9 mouse cellular contexts compared by ENCODE assay signal in genomic region chr12:67430318-67430950, GRCm38 (mm10).
DNase-seq lines count a peak whose midpoint lies in the region; ATAC-seq and TF ChIP-seq lines count a peak whose summit lies in the region.
"Had no signal": no experiment of that assay in that cellular context is flagged by ENCODE, and none has a peak within 500 bp of the region (broad histone marks: within the 10 kb centered on the region; RNA-seq: fewer than 3 reads in every experiment).

No protein-coding gene starts in this region.

- no peaks in the 10 kb centered on the region for H3K79me2 ChIP-seq in MEL (ENCODE audit: control insufficient read depth, insufficient read depth, low read length, poor library complexity)

- H3K4me2 ChIP-seq in intestine, postnatal 0 days (replicated peaks; ENCODE audit: low read depth): no peak overlapping the region
- H3K4me2 ChIP-seq in intestine, embryonic 16.5 days (ENCODE audit: low read depth, low read length): no peak overlapping the region
- H3K4me2 ChIP-seq: hindbrain, embryonic 15.5 days had no signal

- no peak for ATAC-seq in intestine, postnatal 0 days
- ATAC-seq in intestine, embryonic 16.5 days: no peak

- 57% methylated on average over 6 of the region's 6 CpGs for WGBS in intestine, postnatal 0 days
- WGBS in intestine, embryonic 16.5 days: 53% methylated on average over 6 of the region's 6 CpGs

- no peak for TF ChIP-seq POLR2A in MEL (IDR thresholded peaks at IDR 0.05; ENCODE audit: control insufficient read depth in 1 of 2, insufficient read depth in 1 of 2, low read depth in 1 of 2, low read length in 2 of 2, poor library complexity in 1 of 2)

- H3K4me1 ChIP-seq in intestine, postnatal 0 days (replicated peaks; ENCODE audit: control insufficient read depth, insufficient read depth, low read length): no peaks in the 10 kb centered on the region
- H3K4me1 ChIP-seq in intestine, embryonic 16.5 days (ENCODE audit: control insufficient read depth, insufficient read depth, low read length): no peaks in the 10 kb centered on the region
- H3K4me1 ChIP-seq in MEL (ENCODE audit: control insufficient read depth in 1 of 2, insufficient read depth in 2 of 2, low read length in 2 of 2): no peaks in the 10 kb centered on the region
- H3K4me1 ChIP-seq: hindbrain, embryonic 15.5 days had no signal

- DNase-seq in MEL (ENCODE audit: low read depth, low spot score) (peak; percentile 56), MN1 (ENCODE audit: low spot score) (no peak)
- DNase-seq in embryo, embryonic 10.5 days (ENCODE audit: low spot score): peak; percentile 51
- peak; percentile 11 to 30 for DNase-seq in layer of hippocampus, postnatal 14 days (ENCODE audit: low spot score in 2 of 2)
- DNase-seq in right cerebral cortex, postnatal 25 days: peak; percentile 34
- no peak for DNase-seq in gastrocnemius, adult 2 months

- no peak overlapping the region for H3K9ac ChIP-seq in intestine, postnatal 0 days (ENCODE audit: low read depth, low read length)
- H3K9ac ChIP-seq in intestine, embryonic 16.5 days (ENCODE audit: low read depth, low read length): no peak overlapping the region
- no peak overlapping the region for H3K9ac ChIP-seq in MEL (ENCODE audit: control insufficient read depth, low read depth, low read length, poor library complexity, severe bottlenecking)
- H3K9ac ChIP-seq: hindbrain, embryonic 15.5 days had no signal

- H3K27ac ChIP-seq in intestine, postnatal 0 days (ENCODE audit: low read depth, low read length): no peak overlapping the region
- H3K27ac ChIP-seq in intestine, embryonic 16.5 days (ENCODE audit: low read length): no peak overlapping the region
- no peak overlapping the region for H3K27ac ChIP-seq in MEL (ENCODE audit: control insufficient read depth, low read depth, low read length)
- H3K27ac ChIP-seq in gastrocnemius, adult 2 months: no peak overlapping the region
- H3K27ac ChIP-seq: hindbrain, embryonic 15.5 days had no signal

- intact Hi-C loops in gastrocnemius, adult 2 months (cut with DNase I): no loop called here

- H3K4me3 ChIP-seq in intestine, postnatal 0 days (ENCODE audit: low read depth, low read length): no peak overlapping the region
- no peak overlapping the region for H3K4me3 ChIP-seq in intestine, embryonic 16.5 days (ENCODE audit: low read length)
- H3K4me3 ChIP-seq in MEL (ENCODE audit: control insufficient read depth in 1 of 2, insufficient read depth in 1 of 2, low read depth in 2 of 2, low read length in 2 of 2): no peak overlapping the region
- H3K4me3 ChIP-seq in gastrocnemius, adult 2 months: no peak overlapping the region
- H3K4me3 ChIP-seq: hindbrain, embryonic 15.5 days had no signal

- peak; percentile 60 for TF ChIP-seq CTCF in intestine, postnatal 0 days (IDR thresholded peaks at IDR 0.05; ENCODE audit: low read depth)
- TF ChIP-seq CTCF in MEL (IDR thresholded peaks at IDR 0.05 in 2 of 3, conservative IDR thresholded peaks at IDR 0.05 in 1 of 3; ENCODE audit: control insufficient read depth in 1 of 3, insufficient read depth in 1 of 3, low read depth in 2 of 3, low read length in 3 of 3, poor library complexity in 1 of 3, severe bottlenecking in 1 of 3): peak in 2 of 3 experiments; percentile 28 to 72; a peak in 3 of 6 replicates
- no peak for TF ChIP-seq CTCF in gastrocnemius, adult 2 months (IDR thresholded peaks at IDR 0.05)

- H3K36me3 ChIP-seq in intestine, postnatal 0 days (ENCODE audit: control insufficient read depth, insufficient read depth): no peaks in the 10 kb centered on the region
- H3K36me3 ChIP-seq in intestine, embryonic 16.5 days (ENCODE audit: control insufficient read depth, insufficient read depth, low read length): no peaks in the 10 kb centered on the region
- no peaks in the 10 kb centered on the region for H3K36me3 ChIP-seq in MEL (ENCODE audit: control insufficient read depth in 1 of 2, insufficient read depth in 2 of 2, low read length in 2 of 2)
- H3K36me3 ChIP-seq: hindbrain, embryonic 15.5 days had no signal

- no peaks in the 10 kb centered on the region for H3K27me3 ChIP-seq in intestine, postnatal 0 days (replicated peaks; ENCODE audit: control insufficient read depth, insufficient read depth, low read length)
- no peaks in the 10 kb centered on the region for H3K27me3 ChIP-seq in intestine, embryonic 16.5 days (replicated peaks; ENCODE audit: control insufficient read depth, insufficient read depth, low read length)
- no peaks in the 10 kb centered on the region for H3K27me3 ChIP-seq in MEL (ENCODE audit: control insufficient read depth in 1 of 2, insufficient read depth in 2 of 2, low read length in 2 of 2)
- H3K27me3 ChIP-seq: hindbrain, embryonic 15.5 days had no signal

- peak; percentile 77 for TF ChIP-seq RAD21 in MEL (IDR thresholded peaks at IDR 0.05; ENCODE audit: low read depth, low read length)

- TF ChIP-seq EP300 in MEL (IDR thresholded peaks at IDR 0.05; ENCODE audit: low read depth in 1 of 2, low read length in 2 of 2): no peak

- no peaks in the 10 kb centered on the region for H3K9me3 ChIP-seq in intestine, postnatal 0 days (ENCODE audit: control insufficient read depth)
- no peaks in the 10 kb centered on the region for H3K9me3 ChIP-seq in intestine, embryonic 16.5 days (ENCODE audit: control insufficient read depth, low read length)
- no peaks in the 10 kb centered on the region for H3K9me3 ChIP-seq in MEL (replicated peaks; ENCODE audit: insufficient read depth, low read length)
- H3K9me3 ChIP-seq: hindbrain, embryonic 15.5 days had no signal

TF ChIP-seq in MEL, 35 proteins besides CTCF, POLR2A, EP300 and RAD21:
- TF ChIP-seq NRF1 (IDR thresholded peaks at IDR 0.05; ENCODE audit: insufficient read depth, low read depth, low read length, poor library complexity, severe bottlenecking) (no peak), ZKSCAN1 (IDR thresholded peaks at IDR 0.05; ENCODE audit: low read depth, low read length) (no peak), MAZ (IDR thresholded peaks at IDR 0.05; ENCODE audit: low read depth, low read length) (no peak), KAT2A (conservative IDR thresholded peaks at IDR 0.05; ENCODE audit: low read depth, low read length) (no peak), SMC3 (IDR thresholded peaks at IDR 0.05; ENCODE audit: low read depth, low read length) (peak; percentile 87), ZC3H11A (IDR thresholded peaks at IDR 0.05; ENCODE audit: low read depth, low read length) (peak; percentile 81), ELF1 (IDR thresholded peaks at IDR 0.05; ENCODE audit: low read depth, low read length) (no peak)

Comparison
In these comparisons a context has a peak if more than half of its experiments do, and no peak if none do; other contexts are left out.
1. DNase-seq: peak in MEL (single experiment), embryo, embryonic 10.5 days (single experiment), layer of hippocampus, postnatal 14 days (2 of 2) and right cerebral cortex, postnatal 25 days (single experiment); none in MN1 (single experiment) and gastrocnemius, adult 2 months (single experiment).